Mouse (Mus musculus) CH12.LX (cell line): Measurements from ENCODE around the gene Foxg1. TPM values are rescaled to one million over a fixed set of nuclear protein-coding genes. Genes with fewer than 3 reads are reported as not detected.

ENCODE experiments used
- DNase-seq: peaks from one replicate; pipeline ENCODE4 v3.0.0-alpha.2; 2013; ENCODE audit errors: extremely low read depth
- H3K27ac ChIP-seq: 2 replicates; pipeline ENCODE4 v1.5.1; 2012; ENCODE audit warnings: low read depth, mild to moderate bottlenecking, control low read depth, moderate library complexity; ENCODE audit not compliant: insufficient read depth
- H3K27me3 ChIP-seq: replicated peaks from 2 replicates; pipeline ENCODE3; 2012; ENCODE audit warnings: inconsistent platforms
- H3K36me3 ChIP-seq, 2 experiments: replicated peaks in 1 of 2; 2 replicates each; pipeline versions ENCODE3 to v1.6.1; 2012; ENCODE audit warnings: inconsistent platforms in 1 of 2, low read length in 1 of 2, mild to moderate bottlenecking in 1 of 2, mixed read lengths in 1 of 2, moderate library complexity in 1 of 2; ENCODE audit not compliant: control insufficient read depth in 1 of 2, insufficient read depth in 1 of 2
- H3K4me1 ChIP-seq, 2 experiments: 2 replicates each; pipeline ENCODE4 v1.6.1; 2012; ENCODE audit warnings: inconsistent platforms in 1 of 2, moderate library complexity in 1 of 2; ENCODE audit not compliant: insufficient read depth in 2 of 2, control insufficient read depth in 1 of 2
- H3K4me2 ChIP-seq: 2 replicates; pipeline ENCODE4 v1.6.1; 2012; ENCODE audit warnings: low read depth, mild to moderate bottlenecking, control low read depth; ENCODE audit not compliant: poor library complexity, insufficient read depth, severe bottlenecking
- H3K4me3 ChIP-seq, 3 experiments: fragments of 150-350 bp in 1 of 3; sonication (generic) in 1 of 3; replicated peaks in 1 of 3; 2 replicates each; pipeline versions ENCODE3 to v1.5.1; 2011 to 2012; ENCODE audit warnings: low read depth in 2 of 3, low read length in 2 of 3, mild to moderate bottlenecking in 2 of 3, moderate library complexity in 2 of 3, control low read depth in 1 of 3, improper control_type of control experiment in 1 of 3, inconsistent platforms in 1 of 3, mixed read lengths in 1 of 3; ENCODE audit not compliant: poor library complexity in 1 of 3
- H3K79me2 ChIP-seq: replicated peaks from 2 replicates; pipeline ENCODE4 v1.6.1; 2012; ENCODE audit warnings: mild to moderate bottlenecking, moderate library complexity; ENCODE audit not compliant: control insufficient read depth, poor library complexity, insufficient read depth, severe bottlenecking; ENCODE audit errors: extremely low read depth
- H3K9ac ChIP-seq: 2 replicates; pipeline ENCODE4 v1.6.1; 2012; ENCODE audit warnings: low read depth, mild to moderate bottlenecking, control low read depth, moderate library complexity; ENCODE audit not compliant: insufficient read depth
- H3K9me3 ChIP-seq: replicated peaks from 2 replicates; pipeline ENCODE3; 2012; ENCODE audit warnings: low read length, inconsistent platforms, mixed read lengths
- BHLHE40 ChIP-seq: IDR thresholded peaks from 2 replicates; pipeline ENCODE4 v1.6.1; 2011; ENCODE audit warnings: mild to moderate bottlenecking, low read depth, low read length, improper control_type of control experiment
- CHD2 ChIP-seq: IDR thresholded peaks from 2 replicates; pipeline ENCODE4 v1.6.1; 2011; ENCODE audit warnings: low read length, improper control_type of control experiment
- ELF1 ChIP-seq: IDR thresholded peaks from 2 replicates; pipeline ENCODE4 v1.6.1; 2014; ENCODE audit warnings: low read depth, mild to moderate bottlenecking, inconsistent platforms, low read length, improper control_type of control experiment
- EP300 ChIP-seq: IDR thresholded peaks from 2 replicates; pipeline ENCODE4 v1.6.1; 2011; ENCODE audit warnings: low read length, improper control_type of control experiment
- GABPA ChIP-seq: IDR thresholded peaks from 2 replicates; pipeline ENCODE4 v1.6.1; 2012; ENCODE audit warnings: low read depth, low read length, improper control_type of control experiment, inconsistent platforms; ENCODE audit not compliant: insufficient replicate concordance
- HCFC1 ChIP-seq: IDR thresholded peaks from 2 replicates; pipeline ENCODE4 v1.6.1; 2012; ENCODE audit warnings: low read depth, mild to moderate bottlenecking, inconsistent platforms, low read length, improper control_type of control experiment
- IRF4 ChIP-seq: IDR thresholded peaks from 2 replicates; pipeline ENCODE4 v1.6.1; 2014; ENCODE audit warnings: low read depth, mild to moderate bottlenecking, inconsistent platforms, low read length, improper control_type of control experiment
- JUN ChIP-seq: IDR thresholded peaks from 2 replicates; pipeline ENCODE4 v1.6.1; 2011; ENCODE audit warnings: low read depth, mild to moderate bottlenecking, low read length, improper control_type of control experiment, moderate library complexity; ENCODE audit not compliant: insufficient read depth
- JUND ChIP-seq: conservative IDR thresholded peaks from 2 replicates; pipeline ENCODE4 v1.6.1; 2011; ENCODE audit warnings: low read depth, low read length, improper control_type of control experiment
- KAT2A ChIP-seq: IDR thresholded peaks from 2 replicates; pipeline ENCODE4 v1.6.1; 2012; ENCODE audit warnings: low read length, improper control_type of control experiment, inconsistent platforms; ENCODE audit not compliant: insufficient replicate concordance
- MAX ChIP-seq: IDR thresholded peaks from 2 replicates; pipeline ENCODE4 v1.6.1; 2011; ENCODE audit warnings: low read length, improper control_type of control experiment
- MAZ ChIP-seq: IDR thresholded peaks from 2 replicates; pipeline ENCODE4 v1.6.1; 2012; ENCODE audit warnings: low read depth, mild to moderate bottlenecking, inconsistent platforms, low read length, improper control_type of control experiment, moderate library complexity
- MEF2A ChIP-seq: IDR thresholded peaks from 2 replicates; pipeline ENCODE4 v1.6.1; 2014; ENCODE audit warnings: low read depth, mild to moderate bottlenecking, inconsistent platforms, low read length, improper control_type of control experiment, borderline replicate concordance
- MXI1 ChIP-seq: IDR thresholded peaks from 2 replicates; pipeline ENCODE4 v1.6.1; 2011; ENCODE audit warnings: mild to moderate bottlenecking, low read depth, low read length, improper control_type of control experiment
- MYC ChIP-seq: IDR thresholded peaks from 2 replicates; pipeline ENCODE4 v1.6.1; 2011; ENCODE audit warnings: low read depth, mild to moderate bottlenecking, improper control_type of control experiment, low read length
- POLR2A ChIP-seq: IDR thresholded peaks from 2 replicates; pipeline ENCODE4 v1.6.1; 2011; ENCODE audit warnings: low read depth, mild to moderate bottlenecking, improper control_type of control experiment, low read length
- POLR2AphosphoS2 ChIP-seq: IDR thresholded peaks from 2 replicates; pipeline ENCODE4 v1.6.1; 2011; ENCODE audit warnings: low read depth, low read length, improper control_type of control experiment
- RAD21 ChIP-seq: IDR thresholded peaks from 2 replicates; pipeline ENCODE4 v1.6.1; 2011; ENCODE audit warnings: low read depth, mild to moderate bottlenecking, low read length, improper control_type of control experiment, moderate library complexity
- SMC3 ChIP-seq: IDR thresholded peaks from 2 replicates; pipeline ENCODE4 v1.6.1; 2011; ENCODE audit warnings: low read depth, low read length, improper control_type of control experiment
- TBP ChIP-seq: conservative IDR thresholded peaks from 2 replicates; pipeline ENCODE4 v1.6.1; 2011; ENCODE audit warnings: low read depth, low read length, improper control_type of control experiment
- TCF12 ChIP-seq: IDR thresholded peaks from 2 replicates; pipeline ENCODE4 v1.6.1; 2014; ENCODE audit warnings: low read depth, mild to moderate bottlenecking, inconsistent platforms, low read length, improper control_type of control experiment
- USF1 ChIP-seq: IDR thresholded peaks from 2 replicates; pipeline ENCODE4 v1.6.1; 2014; ENCODE audit warnings: low read depth, mild to moderate bottlenecking, inconsistent platforms, low read length, improper control_type of control experiment
- ZKSCAN1 ChIP-seq: IDR thresholded peaks from 2 replicates; pipeline ENCODE4 v1.6.1; 2012; ENCODE audit warnings: low read depth, inconsistent platforms, low read length, improper control_type of control experiment, borderline replicate concordance
- ZNF384 ChIP-seq: IDR thresholded peaks from 2 replicates; pipeline ENCODE4 v1.6.1; 2012; ENCODE audit warnings: low read depth, low read length, improper control_type of control experiment, inconsistent platforms
- dilution Hi-C: fragments of 300-500 bp; cut with MboI; formaldehyde crosslinking; loops from 2 replicates; pipeline ENCODE4 v1.14.3; 2020; ENCODE audit warnings: low sequenced_read_pairs; ENCODE audit not compliant: extremely low pct_unique_long_range_greater_than_20kb, extremely low pct_ligation_motif_present
- in situ Hi-C: fragments of 300-500 bp; cut with MboI; formaldehyde crosslinking; loops from 3 replicates; pipeline ENCODE4 v1.14.3; 2019; ENCODE audit warnings: low sequenced_read_pairs, low pct_ligation_motif_present, low pct_unique_long_range_greater_than_20kb, mixed read lengths
- polyA plus RNA-seq: library from polyadenylated mRNA; unstranded; fragments of >175 nt; gene quantifications from 2 replicates; pipeline ENCODE4 v1.2.1, GENCODE M21; 2012; ENCODE audit warnings: low read depth; ENCODE audit not compliant: insufficient read length
- total RNA-seq, 2 experiments: library from RNA; depleted of rRNA; stranded (reverse); fragments of 300-350 nt in 1 of 2; fragments of >200 nt in 1 of 2; gene quantifications; 2 replicates each; pipeline ENCODE4 v1.2.3; 2012 to 2014

Gene Foxg1
- total and polyA plus RNA-seq, 3 experiments = not detected

DNA sequence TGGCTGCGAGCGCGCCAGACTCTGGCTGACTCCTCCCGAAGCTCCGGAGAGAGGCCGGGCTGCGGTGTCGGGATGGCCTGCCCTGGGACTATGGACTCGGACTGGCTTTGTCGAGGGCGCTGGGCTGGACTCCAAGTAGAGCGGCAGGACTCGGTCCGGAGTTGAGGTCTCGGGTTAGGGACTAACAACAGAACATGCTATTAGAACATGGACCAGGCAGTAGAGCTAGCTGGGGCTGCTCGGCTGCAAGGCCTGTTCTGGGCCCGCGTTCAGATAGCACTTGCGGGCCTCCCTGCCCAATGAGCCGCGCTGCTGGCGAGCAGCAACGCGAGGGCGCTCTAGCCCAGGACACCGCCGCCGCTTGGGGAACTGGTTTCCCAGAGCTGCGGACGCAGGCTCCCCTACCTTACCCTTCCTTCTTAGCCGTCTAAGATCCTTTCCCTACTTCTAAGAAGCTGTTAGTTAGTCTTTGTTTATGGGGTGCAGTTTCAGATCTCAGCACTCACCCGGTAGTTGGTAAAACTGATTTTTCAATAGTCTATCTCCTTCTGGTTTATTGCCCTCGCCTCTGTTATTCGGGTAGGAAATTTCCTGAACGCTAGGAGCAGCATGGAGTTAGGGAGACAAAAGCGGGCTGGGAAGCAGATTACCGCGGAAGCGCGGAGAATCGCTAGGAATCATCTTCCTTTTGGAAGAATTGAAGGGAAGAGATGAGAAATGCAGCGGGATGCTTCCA is 9.0 kb downstream of the Foxg1 start:
- H3K4me1 ChIP-seq = no peaks in the 10 kb centered on the region
- H3K4me3 ChIP-seq = no peak overlapping the region
- no peak for DNase-seq
- TF ChIP-seq CHD2 (no peak), GABPA (no peak), ZKSCAN1 (no peak), KAT2A (no peak), ZNF384 (no peak), POLR2A (no peak), POLR2AphosphoS2 (no peak), JUND (no peak), ELF1 (no peak), EP300 (no peak), MXI1 (no peak), MYC (no peak), MAZ (no peak), BHLHE40 (no peak), IRF4 (no peak), HCFC1 (no peak), TCF12 (no peak), SMC3 (no peak), MAX (no peak)
- no peaks in the 10 kb centered on the region for H3K27me3 ChIP-seq
- H3K27ac ChIP-seq = no peak overlapping the region
- H3K9me3 ChIP-seq = peaks cover 33% of the 10 kb centered on the region
- in situ Hi-C loops (no loop called here), dilution Hi-C loops (no loop called here)
- H3K9ac ChIP-seq = no peak overlapping the region
- no peaks in the 10 kb centered on the region for H3K79me2 ChIP-seq
- no peaks in the 10 kb centered on the region for H3K36me3 ChIP-seq
- H3K4me2 ChIP-seq = no peak overlapping the region

DNA sequence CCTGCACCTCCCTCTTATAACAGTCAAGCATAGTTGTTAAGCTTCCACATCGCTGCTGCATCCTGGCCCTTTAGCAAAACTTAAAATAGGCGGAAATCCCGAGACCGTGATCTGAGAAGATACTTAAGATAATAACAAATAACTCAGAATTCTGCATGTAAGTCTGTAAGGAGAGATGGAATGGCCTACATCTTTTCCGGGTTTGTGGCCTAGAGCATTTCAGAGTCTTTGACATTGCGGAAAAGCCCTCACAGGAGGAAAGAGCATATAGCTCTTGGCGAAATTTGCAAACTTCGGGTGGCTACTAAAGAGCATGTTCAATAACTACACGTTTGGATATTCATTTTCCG is 9.6 kb downstream of the Foxg1 start:
- dilution Hi-C loops = no loop called here
- no peak overlapping the region for H3K4me2 ChIP-seq
- no peak for DNase-seq

More for the DNA sequence above, 9.6 kb downstream of the Foxg1 start:
- Histone ChIP-seq H3K27me3 (no peaks in the 10 kb centered on the region), H3K36me3 (no peaks in the 10 kb centered on the region), H3K4me3 (no peak overlapping the region), H3K9me3 (peaks cover 33% of the 10 kb centered on the region), H3K79me2 (no peaks in the 10 kb centered on the region)
- in situ Hi-C loops = no loop called here
- TF ChIP-seq SMC3 (no peak), MXI1 (no peak), RAD21 (no peak), KAT2A (no peak), TCF12 (no peak), ZKSCAN1 (no peak), TBP (no peak), USF1 (no peak), BHLHE40 (no peak), MEF2A (no peak), JUN (no peak), HCFC1 (no peak), MYC (no peak), MAZ (no peak), EP300 (no peak), MAX (no peak)
- TF ChIP-seq, all 38 proteins: peak for 0
- no peaks in the 10 kb centered on the region for H3K4me1 ChIP-seq
- no peak overlapping the region for H3K27ac ChIP-seq
- no peak overlapping the region for H3K9ac ChIP-seq
